Mouse (Mus musculus) bone marrow macrophage, adult 2 months (primary cell): Measurements from ENCODE around the gene Gm17409.

Experiments
- CTCF ChIP-seq: IDR thresholded peaks from 2 replicates; pipeline ENCODE4 v1.5.1; 2012; ENCODE audit warnings: low read depth, mild to moderate bottlenecking, low read length, moderate library complexity
- POLR2A ChIP-seq: IDR thresholded peaks from 2 replicates; pipeline ENCODE4 v1.6.1; 2012; ENCODE audit warnings: mild to moderate bottlenecking, low read depth, low read length, borderline replicate concordance

DNA sequence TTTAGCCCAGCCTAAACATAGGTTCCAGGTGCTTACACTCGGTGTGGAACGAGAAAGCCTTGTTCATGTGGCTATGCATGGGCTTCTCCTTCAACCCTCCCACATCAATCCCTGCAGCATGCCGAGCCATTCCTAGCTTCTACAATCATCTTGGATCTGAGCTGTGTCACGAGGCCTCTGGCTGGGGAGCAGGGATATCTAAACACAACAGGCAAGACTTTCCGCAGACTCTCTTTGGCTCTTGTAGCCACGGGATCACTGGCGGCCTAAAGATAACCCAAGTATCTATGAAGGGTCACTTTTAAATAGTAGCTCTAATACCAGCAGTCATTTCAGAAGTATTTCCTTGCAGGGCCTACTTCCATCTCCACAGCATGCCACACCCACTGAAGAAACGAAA, 18.5 kb downstream of the Gm17409 start:
- no peak for TF ChIP-seq POLR2A
- no peak for TF ChIP-seq CTCF
